Mouse (Mus musculus) stomach, embryonic 14.5 days (tissue): ENCODE data around the gene Angel2. TPM values are rescaled to one million over a fixed set of nuclear protein-coding genes. Genes with fewer than 3 reads are reported as not detected.

Experiments used
- ATAC-seq: fragments of 200-750 bp; cut with Nextera tagmentation; 2 replicates; pipeline ENCODE4 v1.8.0; 2017; ENCODE audit warnings: low read depth, moderate TSS enrichment; ENCODE audit not compliant: insufficient number of reproducible peaks, insufficient read depth, low FRiP score
- H3K27ac ChIP-seq: fragments of 300-500 bp; sonication (generic); 2 replicates; pipeline ENCODE4 v1.5.1; 2014; ENCODE audit warnings: mild to moderate bottlenecking, low read length, moderate library complexity, mixed read lengths
- H3K27me3 ChIP-seq: fragments of 300-500 bp; sonication (generic); 2 replicates; pipeline ENCODE4 v1.6.1; 2014; ENCODE audit warnings: low read length, control low read depth, mixed read lengths; ENCODE audit not compliant: control insufficient read depth, insufficient read depth
- H3K36me3 ChIP-seq: fragments of 300-500 bp; sonication (generic); 2 replicates; pipeline ENCODE4 v1.6.1; 2014; ENCODE audit warnings: mild to moderate bottlenecking, control low read depth, low read length, moderate library complexity, mixed read lengths; ENCODE audit not compliant: control insufficient read depth, insufficient read depth
- H3K4me1 ChIP-seq: fragments of 300-500 bp; sonication (generic); 2 replicates; pipeline ENCODE4 v1.6.1; 2014; ENCODE audit warnings: low read length, control low read depth, mixed read lengths; ENCODE audit not compliant: control insufficient read depth, insufficient read depth
- H3K4me2 ChIP-seq: fragments of 300-500 bp; sonication (generic); replicated peaks from 2 replicates; pipeline ENCODE4 v1.6.1; 2014; ENCODE audit warnings: low read depth, low read length, control low read depth
- H3K4me3 ChIP-seq: fragments of 300-500 bp; sonication (generic); 2 replicates; pipeline ENCODE4 v1.5.1; 2014; ENCODE audit warnings: low read depth, low read length, control low read depth
- H3K9ac ChIP-seq: fragments of 300-500 bp; sonication (generic); replicated peaks from 2 replicates; pipeline ENCODE4 v1.6.1; 2014; ENCODE audit warnings: low read depth, mild to moderate bottlenecking, control low read depth, low read length, moderate library complexity, mixed read lengths
- H3K9me3 ChIP-seq: fragments of 300-500 bp; sonication (generic); 2 replicates; pipeline ENCODE4 v1.6.1; 2016; ENCODE audit warnings: low read depth, low read length, control low read depth; ENCODE audit not compliant: control insufficient read depth
- WGBS: fragments of 180-500 bp; shearing (Covaris S2); extraction: QIAGEN DNeasy Blood & Tissue Kit; methylation state at CpG from one replicate; pipeline ENCODE4 v1.1.7; 2014; 5-methylcytosine and 5-hydroxymethylcytosine counted together
- polyA plus RNA-seq: library from polyadenylated mRNA; unstranded; fragments of >200 nt; fragmentation: Nextera tagmentation; extraction: Ambion mirVana; gene quantifications from 2 replicates; pipeline ENCODE4 v1.2.1, GENCODE M21; 2014

Angel2 gene
- polyA plus RNA-seq, 1 experiment from 2014 or later = 41.1 TPM

- Histone ChIP-seq H3K36me3 (no peaks in the 10 kb centered on the region), H3K4me1 (no peaks in the 10 kb centered on the region), H3K27me3 (no peaks in the 10 kb centered on the region), H3K4me3 (no peak overlapping the region), H3K4me2 (no peak overlapping the region), H3K27ac (no peak overlapping the region), H3K9ac (no peak overlapping the region), H3K9me3 (no peaks in the 10 kb centered on the region)
- no peak for ATAC-seq
- 70% methylated on average over 8 of the region's 8 CpGs for WGBS
Observed at GRCm38 (mm10) chr1:190919725-190920469, 5.0 kb upstream of the Angel2 start.

DNA sequence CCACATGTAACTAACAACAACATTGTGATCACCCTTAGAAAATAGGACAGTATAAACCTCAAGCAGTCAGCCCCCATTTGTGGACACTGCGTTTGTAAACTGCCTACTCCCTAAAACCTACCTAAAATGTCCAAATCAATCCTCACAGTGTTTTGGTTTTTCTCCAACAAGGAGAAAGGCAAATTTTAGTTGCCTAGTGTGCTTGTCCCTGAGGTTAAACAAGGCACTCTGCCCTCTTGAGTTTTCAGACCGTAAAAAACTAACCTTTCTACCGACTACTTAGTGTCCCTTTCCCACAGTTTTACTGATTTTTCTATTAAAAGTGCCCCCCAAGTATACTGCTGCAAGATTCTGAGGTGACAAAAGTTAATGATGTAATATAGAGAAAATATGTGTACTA is 2.4 kb downstream of the Angel2 start:
- WGBS = 84% methylated on average over 3 of the region's 3 CpGs
- no peak for ATAC-seq
- H3K27ac ChIP-seq = no peak overlapping the region
- H3K9me3 ChIP-seq = no peaks in the 10 kb centered on the region
- H3K27me3 ChIP-seq = no peaks in the 10 kb centered on the region
- peak overlapping the region; percentile 67; the same call in 1 of the 2 replicates for H3K4me3 ChIP-seq
- H3K4me1 ChIP-seq = peaks cover 11% of the 10 kb centered on the region; the same call in 1 of the 2 replicates
- H3K4me2 ChIP-seq = peak overlapping the region; percentile 47
- H3K9ac ChIP-seq = no peak overlapping the region
- no peaks in the 10 kb centered on the region for H3K36me3 ChIP-seq

GRCm38 (mm10) chr1:190927751-190928369 is 2.9 kb downstream of the Angel2 start:
- Histone ChIP-seq H3K27ac (peak overlapping the region; percentile 98), H3K4me3 (peak overlapping the region; percentile 67), H3K36me3 (no peaks in the 10 kb centered on the region), H3K4me2 (peak overlapping the region; percentile 47), H3K4me1 (peaks cover 11% of the 10 kb centered on the region; the same call in 1 of the 2 replicates), H3K9me3 (no peaks in the 10 kb centered on the region), H3K27me3 (no peaks in the 10 kb centered on the region), H3K9ac (peak overlapping the region; percentile 85)
- 8% methylated on average over 16 of the region's 16 CpGs for whole genome bisulfite sequencing
- 0 out of 2 replicates have a peak, but pooled peaks have one; percentile 3 for ATAC-seq

- no peaks in the 10 kb centered on the region for H3K27me3 ChIP-seq
- peak; percentile 97 for ATAC-seq
- under 1% methylated on average over 50 of the region's 79 CpGs for WGBS
- H3K4me2 ChIP-seq = peak overlapping the region; percentile 47
- peak overlapping the region; percentile 67 for H3K4me3 ChIP-seq
- no peaks in the 10 kb centered on the region for H3K9me3 ChIP-seq
- peak overlapping the region; percentile 85 for H3K9ac ChIP-seq
- H3K4me1 ChIP-seq = peaks cover 11% of the 10 kb centered on the region; the same call in 1 of the 2 replicates
- no peaks in the 10 kb centered on the region for H3K36me3 ChIP-seq
- peak overlapping the region; percentile 98 for H3K27ac ChIP-seq
Observed at GRCm38 (mm10) chr1:190928370-190929009, 3.6 kb downstream of the Angel2 start.

GRCm38 (mm10) chr1:190929010-190929695 is 4.2 kb downstream of the Angel2 start:
- Histone ChIP-seq H3K27ac (peak overlapping the region; percentile 98), H3K4me3 (peak overlapping the region; percentile 67), H3K27me3 (no peaks in the 10 kb centered on the region), H3K4me2 (peak overlapping the region; percentile 47), H3K9ac (peak overlapping the region; percentile 85), H3K36me3 (peaks cover 6% of the 10 kb centered on the region; the same call in 1 of the 2 replicates), H3K4me1 (peaks cover 11% of the 10 kb centered on the region; the same call in 1 of the 2 replicates), H3K9me3 (no peaks in the 10 kb centered on the region)
- WGBS = 5% methylated on average over 27 of the region's 27 CpGs
- 0 out of 2 replicates have a peak, but pooled peaks have one; percentile 3 for ATAC-seq

GRCm38 (mm10) chr1:190930181-190930580 is 5.3 kb downstream of the Angel2 start:
- Histone ChIP-seq H3K4me3 (no peak overlapping the region), H3K27ac (peak overlapping the region; percentile 16; the same call in 1 of the 2 replicates)

DNA sequence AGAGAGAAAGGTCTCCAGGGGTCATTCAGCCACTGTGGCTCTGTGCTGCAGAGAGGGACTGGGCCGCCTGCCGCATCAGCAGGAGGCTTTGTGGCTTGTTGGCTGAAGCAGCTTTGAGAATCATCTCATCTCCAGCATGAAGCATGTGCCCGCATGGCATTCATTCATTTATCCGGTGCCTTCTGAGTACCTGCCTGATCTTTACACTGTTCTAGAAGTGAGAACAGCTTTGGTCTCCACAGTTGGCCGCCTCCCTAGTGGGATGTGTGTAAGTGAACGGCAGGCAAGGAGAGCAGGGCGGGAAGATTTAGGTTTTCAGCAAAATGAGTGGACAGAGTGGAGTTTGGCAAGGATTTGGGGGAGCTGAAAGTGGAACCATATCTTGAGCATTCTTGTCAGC is 14.9 kb downstream of the Angel2 start:
- 94% methylated on average over 7 of the region's 7 CpGs for WGBS
- peaks cover 67% of the 10 kb centered on the region for H3K36me3 ChIP-seq

More at GRCm38 (mm10) chr1:190930181-190930580, 5.3 kb downstream of the Angel2 start:
- no peak for ATAC-seq
- no peaks in the 10 kb centered on the region for H3K27me3 ChIP-seq
- H3K9ac ChIP-seq = no peak overlapping the region
- WGBS = 58% methylated on average over 6 of the region's 6 CpGs
- peaks cover 11% of the 10 kb centered on the region; the same call in 1 of the 2 replicates for H3K4me1 ChIP-seq
- no peaks in the 10 kb centered on the region for H3K9me3 ChIP-seq
- peak overlapping the region; percentile 8; the same call in 1 of the 2 replicates for H3K4me2 ChIP-seq
- H3K36me3 ChIP-seq = peaks cover 12% of the 10 kb centered on the region

More for the DNA sequence above, 14.9 kb downstream of the Angel2 start:
- H3K27ac ChIP-seq = no peak overlapping the region
- H3K4me3 ChIP-seq = no peak overlapping the region
- no peaks in the 10 kb centered on the region for H3K27me3 ChIP-seq
- no peak overlapping the region for H3K9ac ChIP-seq
- H3K9me3 ChIP-seq = no peaks in the 10 kb centered on the region
- no peak overlapping the region for H3K4me2 ChIP-seq
- no peak for ATAC-seq
- H3K4me1 ChIP-seq = no peaks in the 10 kb centered on the region
